Mouse (Mus musculus): ENCODE results near the gene Tubg2. TPM values are rescaled to one million over a fixed set of nuclear protein-coding genes. Genes with fewer than 3 reads are reported as not detected.
A peak's percentile ranks its signal among the peaks of the same experiment; 100 is the strongest.
"Not testable (repeated sequence)": the region's sequence is repeated elsewhere in the genome, so short reads cannot be mapped to it uniquely, and the experiment has no call there.

The Tubg2 gene
- polyA plus RNA-seq, 1 experiment: 2.2 TPM

GRCm38 (mm10) chr11:101119131-101119760 lies 36.5 kb upstream of the Tubg2 start:
- H3K27ac ChIP-seq (ENCODE audit: insufficient read depth, low read depth, low read length): peak overlapping the region; percentile 47
- peak overlapping the region; percentile 88 for H3K4me3 ChIP-seq (ENCODE audit: low read depth, low read length)
- H3K36me3 ChIP-seq (ENCODE audit: control insufficient read depth, insufficient read depth, low read length): peaks cover 6% of the 10 kb centered on the region
- peaks cover 13% of the 10 kb centered on the region for H3K4me1 ChIP-seq (ENCODE audit: control insufficient read depth, insufficient read depth, insufficient read length, low read length)
- H3K27me3 ChIP-seq (ENCODE audit: control insufficient read depth, insufficient read depth, low read length): no peaks in the 10 kb centered on the region
- WGBS: under 1% methylated on average over 39 of the region's 39 CpGs
- TF ChIP-seq CTCF (IDR thresholded peaks at IDR 0.05; ENCODE audit: extremely low read depth, insufficient read length, insufficient replicate concordance, low read depth, low read length) (no peak), POLR2A (IDR thresholded peaks at IDR 0.05; ENCODE audit: low read depth, low read length) (no peak)

DNA sequence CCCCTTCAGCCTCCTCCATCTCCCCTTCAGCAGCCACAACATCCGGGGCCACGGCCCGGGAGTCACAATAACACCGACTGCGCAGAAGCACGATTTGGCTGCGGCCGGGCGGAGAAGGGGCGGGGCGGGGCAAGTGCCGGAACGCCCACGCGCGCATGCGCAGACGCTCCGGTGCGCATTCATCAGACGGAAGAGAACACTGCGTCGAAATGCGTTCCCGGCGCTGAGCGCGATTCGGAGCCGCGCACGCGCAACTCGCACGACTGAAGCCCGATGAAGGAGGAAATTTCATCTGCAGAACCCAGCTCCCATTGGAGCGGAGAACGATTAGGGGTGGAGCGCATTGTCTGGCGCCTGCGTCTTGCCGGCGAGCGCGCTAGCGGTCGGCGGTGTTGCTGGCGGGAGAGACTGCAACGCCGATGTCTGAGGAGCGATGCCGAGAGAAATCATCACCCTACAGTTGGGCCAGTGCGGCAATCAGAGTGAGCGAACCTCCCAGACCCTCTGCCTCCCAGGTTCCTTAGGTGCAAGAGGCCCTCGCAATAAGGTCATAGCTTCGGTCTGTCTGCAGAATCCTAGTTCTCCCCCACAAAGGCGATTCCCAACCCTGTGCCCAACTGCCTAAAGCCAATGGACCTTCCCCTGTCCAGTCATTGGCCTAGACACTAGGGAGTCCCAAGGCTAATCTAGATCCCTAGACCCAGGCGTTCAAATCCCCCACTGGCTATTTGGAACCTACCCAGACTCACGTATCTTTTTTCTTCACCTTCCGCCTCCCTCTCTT lies 35.8 kb upstream of the Tubg2 start, which contains the start of the genes Retreg3 and Tubg1:
Gene Retreg3, minus strand, starts transcription at position 133 of the 784 bp plus-strand sequence.
Gene Tubg1, plus strand, starts transcription at position 178 of the 784 bp plus-strand sequence.
- TF ChIP-seq POLR2A (IDR thresholded peaks at IDR 0.05; ENCODE audit: low read depth, low read length) (peak; percentile 76; the same call in 1 of the 2 replicates), CTCF (IDR thresholded peaks at IDR 0.05; ENCODE audit: extremely low read depth, insufficient read length, insufficient replicate concordance, low read depth, low read length) (no peak)
- no peaks in the 10 kb centered on the region for H3K27me3 ChIP-seq (ENCODE audit: control insufficient read depth, insufficient read depth, low read length)
- peaks cover 6% of the 10 kb centered on the region for H3K36me3 ChIP-seq (ENCODE audit: control insufficient read depth, insufficient read depth, low read length)
- H3K4me1 ChIP-seq (ENCODE audit: control insufficient read depth, insufficient read depth, insufficient read length, low read length): peaks cover 13% of the 10 kb centered on the region
- WGBS: under 1% methylated on average over 61 of the region's 61 CpGs
- peak within 1 kb of the TSS; percentile 88 for H3K4me3 ChIP-seq (ENCODE audit: low read depth, low read length)
- H3K27ac ChIP-seq (ENCODE audit: insufficient read depth, low read depth, low read length): peak within 1 kb of the TSS; percentile 47

DNA sequence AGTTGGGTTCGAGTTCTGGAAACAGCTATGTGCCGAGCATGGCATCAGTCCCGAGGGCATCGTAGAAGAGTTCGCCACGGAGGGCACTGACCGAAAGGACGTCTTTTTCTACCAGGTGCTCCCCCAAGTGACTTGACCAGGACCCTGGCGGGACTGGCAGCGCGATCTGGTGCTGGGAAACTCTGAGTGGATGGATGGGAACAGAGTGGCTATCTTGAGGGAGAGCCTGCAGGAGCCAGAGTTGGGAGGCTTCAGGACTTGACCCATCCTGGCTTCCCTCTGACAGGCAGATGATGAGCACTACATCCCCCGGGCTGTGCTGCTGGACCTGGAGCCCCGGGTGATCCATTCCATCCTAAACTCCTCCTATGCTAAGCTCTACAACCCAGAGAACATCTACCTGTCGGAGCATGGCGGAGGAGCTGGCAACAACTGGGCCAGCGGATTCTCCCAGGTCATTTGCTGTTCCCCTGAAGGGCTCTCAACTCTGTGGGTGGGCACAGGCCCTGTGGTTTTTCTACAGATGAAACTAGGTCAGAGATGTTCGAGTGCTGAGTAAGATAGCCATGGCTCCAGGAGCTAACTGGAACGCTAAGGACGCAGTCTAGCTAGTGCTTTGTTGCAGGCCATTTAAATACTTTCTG lies 35.0 kb upstream of the Tubg2 start:
- 16% methylated on average over 19 of the region's 19 CpGs for WGBS
- no peaks in the 10 kb centered on the region for H3K27me3 ChIP-seq (ENCODE audit: control insufficient read depth, insufficient read depth, low read length)
- no peak for TF ChIP-seq POLR2A (IDR thresholded peaks at IDR 0.05; ENCODE audit: low read depth, low read length)
- no peak for TF ChIP-seq CTCF (IDR thresholded peaks at IDR 0.05; ENCODE audit: extremely low read depth, insufficient read length, insufficient replicate concordance, low read depth, low read length)
- peak overlapping the region; percentile 37; the same call in 1 of the 2 replicates for H3K27ac ChIP-seq (ENCODE audit: insufficient read depth, low read depth, low read length)
- peak overlapping the region; percentile 74 for H3K4me3 ChIP-seq (ENCODE audit: low read depth, low read length)
- peaks cover 9% of the 10 kb centered on the region for H3K36me3 ChIP-seq (ENCODE audit: control insufficient read depth, insufficient read depth, low read length)
- H3K4me1 ChIP-seq (ENCODE audit: control insufficient read depth, insufficient read depth, insufficient read length, low read length): peaks cover 11% of the 10 kb centered on the region

- not testable (repeated sequence) for H3K4me1 ChIP-seq (ENCODE audit: control insufficient read depth, insufficient read depth, insufficient read length, low read length); H3K4me3 ChIP-seq (ENCODE audit: low read depth, low read length)
- WGBS: 95% methylated on average over 8 of the region's 8 CpGs
Measured at GRCm38 (mm10) chr11:101124494-101124893, 31.2 kb upstream of the Tubg2 start.

GRCm38 (mm10) chr11:101125008-101125407 lies 30.7 kb upstream of the Tubg2 start:
- H3K36me3 ChIP-seq (ENCODE audit: control insufficient read depth, insufficient read depth, low read length): peaks cover 12% of the 10 kb centered on the region
- H3K27me3 ChIP-seq (ENCODE audit: control insufficient read depth, insufficient read depth, low read length); H3K4me3 ChIP-seq (ENCODE audit: low read depth, low read length); H3K4me1 ChIP-seq (ENCODE audit: control insufficient read depth, insufficient read depth, insufficient read length, low read length); H3K27ac ChIP-seq (ENCODE audit: insufficient read depth, low read depth, low read length): not testable (repeated sequence)
- whole genome bisulfite sequencing: 95% methylated on average over 9 of the region's 9 CpGs

More at GRCm38 (mm10) chr11:101124494-101124893, 31.2 kb upstream of the Tubg2 start:
- H3K27ac ChIP-seq (ENCODE audit: insufficient read depth, low read depth, low read length); H3K27me3 ChIP-seq (ENCODE audit: control insufficient read depth, insufficient read depth, low read length): not testable (repeated sequence)
- peaks cover 12% of the 10 kb centered on the region for H3K36me3 ChIP-seq (ENCODE audit: control insufficient read depth, insufficient read depth, low read length)

GRCm38 (mm10) chr11:101127075-101127474 lies 28.6 kb upstream of the Tubg2 start:
- no peak overlapping the region for H3K4me3 ChIP-seq (ENCODE audit: low read depth, low read length)
- TF ChIP-seq CTCF (IDR thresholded peaks at IDR 0.05; ENCODE audit: extremely low read depth, insufficient read length, insufficient replicate concordance, low read depth, low read length) (peak; percentile 12; the same call in 1 of the 2 replicates), POLR2A (IDR thresholded peaks at IDR 0.05; ENCODE audit: low read depth, low read length) (no peak)

GRCm38 (mm10) chr11:101128996-101129577 lies 26.6 kb upstream of the Tubg2 start:
- no peak overlapping the region for H3K4me3 ChIP-seq (ENCODE audit: low read depth, low read length)
- peaks cover 10% of the 10 kb centered on the region for H3K36me3 ChIP-seq (ENCODE audit: control insufficient read depth, insufficient read depth, low read length)
- WGBS: 84% methylated on average over 11 of the region's 11 CpGs
- no peaks in the 10 kb centered on the region for H3K27me3 ChIP-seq (ENCODE audit: control insufficient read depth, insufficient read depth, low read length)
- peaks cover 6% of the 10 kb centered on the region for H3K4me1 ChIP-seq (ENCODE audit: control insufficient read depth, insufficient read depth, insufficient read length, low read length)
- no peak overlapping the region for H3K27ac ChIP-seq (ENCODE audit: insufficient read depth, low read depth, low read length)
- TF ChIP-seq CTCF (IDR thresholded peaks at IDR 0.05; ENCODE audit: extremely low read depth, insufficient read length, insufficient replicate concordance, low read depth, low read length): no peak
- TF ChIP-seq POLR2A (IDR thresholded peaks at IDR 0.05; ENCODE audit: low read depth, low read length): no peak

More at GRCm38 (mm10) chr11:101127075-101127474, 28.6 kb upstream of the Tubg2 start:
- no peaks in the 10 kb centered on the region for H3K27me3 ChIP-seq (ENCODE audit: control insufficient read depth, insufficient read depth, low read length)
- 100% methylated on average over 1 of the region's 1 CpGs for WGBS
- H3K4me1 ChIP-seq (ENCODE audit: control insufficient read depth, insufficient read depth, insufficient read length, low read length): peaks cover 6% of the 10 kb centered on the region
- H3K27ac ChIP-seq (ENCODE audit: insufficient read depth, low read depth, low read length): no peak overlapping the region
- H3K36me3 ChIP-seq (ENCODE audit: control insufficient read depth, insufficient read depth, low read length): peaks cover 12% of the 10 kb centered on the region
